Mouse (Mus musculus) heart, embryonic 12.5 days (tissue): ENCODE measurements around the gene Grhl3. TPM values are rescaled to one million over a fixed set of nuclear protein-coding genes. Genes with fewer than 3 reads are reported as not detected.
A peak's percentile ranks its signal among the peaks of the same experiment; 100 is the strongest.

Source experiments
- ATAC-seq: fragments of 200-750 bp; cut with Nextera tagmentation; 2 replicates; pipeline ENCODE4 v1.8.0; 2017; ENCODE audit warnings: moderate TSS enrichment, moderate library complexity; ENCODE audit not compliant: insufficient number of reproducible peaks, low FRiP score
- H3K27ac ChIP-seq: fragments of 300-500 bp; sonication (generic); 2 replicates; pipeline ENCODE4 v1.5.1; 2016; ENCODE audit warnings: mild to moderate bottlenecking, moderate library complexity; ENCODE audit not compliant: poor library complexity, severe bottlenecking
- H3K27me3 ChIP-seq: fragments of 300-500 bp; sonication (generic); replicated peaks from 2 replicates; pipeline ENCODE4 v1.6.1; 2016; ENCODE audit warnings: mild to moderate bottlenecking, moderate library complexity
- H3K36me3 ChIP-seq: fragments of 300-500 bp; sonication (generic); 2 replicates; pipeline ENCODE4 v1.6.1; 2016; ENCODE audit warnings: mild to moderate bottlenecking, moderate library complexity
- H3K4me1 ChIP-seq: fragments of 300-500 bp; sonication (generic); replicated peaks from 2 replicates; pipeline ENCODE4 v1.6.1; 2016; ENCODE audit warnings: mild to moderate bottlenecking
- H3K4me2 ChIP-seq: fragments of 300-500 bp; sonication (generic); 2 replicates; pipeline ENCODE4 v1.6.1; 2016; ENCODE audit warnings: mild to moderate bottlenecking, moderate library complexity
- H3K4me3 ChIP-seq: fragments of 300-500 bp; sonication (generic); 2 replicates; pipeline ENCODE4 v1.5.1; 2016; ENCODE audit warnings: mild to moderate bottlenecking
- H3K9ac ChIP-seq: fragments of 300-500 bp; sonication (generic); 2 replicates; pipeline ENCODE4 v1.6.1; 2016; ENCODE audit warnings: mild to moderate bottlenecking, moderate library complexity
- H3K9me3 ChIP-seq: fragments of 300-500 bp; sonication (generic); replicated peaks from 2 replicates; pipeline ENCODE4 v1.6.1; 2016; ENCODE audit warnings: mild to moderate bottlenecking, moderate library complexity
- WGBS: fragments of 180-500 bp; shearing (Covaris S2); methylation state at CpG from one replicate; pipeline ENCODE4 v1.1.7; 2016; 5-methylcytosine and 5-hydroxymethylcytosine counted together
- microRNA-seq: library from miRNA; unstranded; fragments of <30 nt; microRNA quantifications from one replicate; pipeline ENCODE4, GENCODE M21; 2017
- polyA plus RNA-seq: library from polyadenylated mRNA; unstranded; fragments of >200 nt; fragmentation: Nextera tagmentation; extraction: Ambion mirVana; gene quantifications from 2 replicates; pipeline ENCODE4 v1.2.1, GENCODE M21; 2016

Grhl3 gene
- polyA plus RNA-seq, 1 experiment from 2014 or later: 6.8 TPM

GRCm38 (mm10) chr4:135494521-135495396, 78.7 kb downstream of the Grhl3 start, which contains the start of the genes Stpg1 and Nipal3:
TSS of gene Stpg1 (plus strand) at chr4:135494790.
TSS of gene Nipal3 (minus strand) at chr4:135495038.
- Histone ChIP-seq H3K27me3 (peaks cover 4% of the 10 kb centered on the region; the same call in 1 of the 2 replicates), H3K9ac (peak within 1 kb of the TSS; percentile 72), H3K9me3 (no peaks in the 10 kb centered on the region), H3K27ac (no peak within 1 kb of the TSS), H3K36me3 (peaks cover 12% of the 10 kb centered on the region), H3K4me1 (peaks cover 16% of the 10 kb centered on the region), H3K4me3 (peak within 1 kb of the TSS; percentile 74), H3K4me2 (peak within 1 kb of the TSS; percentile 90)
- WGBS: under 1% methylated on average over 53 of the region's 53 CpGs
- peak; percentile 94 for ATAC-seq

DNA sequence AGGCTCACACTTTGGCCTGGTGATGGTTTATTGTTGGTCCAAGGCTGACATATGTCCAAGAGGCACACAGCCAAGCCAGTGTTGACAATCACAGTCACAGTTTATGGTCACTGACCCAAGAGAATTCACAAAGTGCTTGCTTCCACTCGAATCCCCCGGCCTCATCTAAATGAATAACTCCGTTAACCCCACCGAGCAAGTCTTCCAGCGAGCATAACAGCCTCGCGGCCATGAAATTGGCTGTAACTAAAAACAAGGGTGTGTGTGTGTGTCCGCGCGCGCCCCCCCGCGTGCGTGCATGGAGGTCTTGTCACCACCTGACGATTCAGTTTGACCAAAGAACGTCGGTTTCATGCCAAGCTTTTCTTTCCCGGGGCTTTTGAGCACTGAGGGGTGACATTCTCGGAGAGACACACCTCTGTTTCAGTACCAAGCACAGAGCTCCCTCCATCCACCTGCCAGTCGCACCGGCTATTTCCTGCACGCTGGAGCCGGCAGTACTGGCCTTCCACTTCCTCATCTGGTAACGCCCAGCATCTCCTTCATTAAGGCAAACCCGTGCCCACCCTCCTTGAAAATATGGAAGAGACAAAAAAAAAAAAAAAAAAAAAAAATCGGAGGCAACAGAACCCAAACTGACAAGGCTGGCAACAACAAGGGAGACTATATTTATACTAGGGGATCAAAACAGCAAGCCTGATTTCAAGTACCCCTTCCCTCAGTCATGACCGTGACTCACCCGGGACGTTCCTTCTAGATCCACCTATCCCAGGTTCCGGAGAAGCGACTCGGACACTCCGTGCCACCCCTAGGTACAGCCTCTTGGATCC, 79.5 kb downstream of the Grhl3 start:
- ATAC-seq: no peak
- Histone ChIP-seq H3K9me3 (no peaks in the 10 kb centered on the region), H3K4me3 (peak overlapping the region; percentile 74), H3K27me3 (peaks cover 4% of the 10 kb centered on the region; the same call in 1 of the 2 replicates), H3K9ac (peak overlapping the region; percentile 65), H3K27ac (no peak overlapping the region), H3K4me2 (peak overlapping the region; percentile 90), H3K36me3 (peaks cover 19% of the 10 kb centered on the region), H3K4me1 (peaks cover 16% of the 10 kb centered on the region)
- 3% methylated on average over 33 of the region's 33 CpGs for WGBS

- Histone ChIP-seq H3K4me1 (peaks cover 16% of the 10 kb centered on the region), H3K27ac (no peak overlapping the region), H3K36me3 (peaks cover 20% of the 10 kb centered on the region), H3K9me3 (no peaks in the 10 kb centered on the region), H3K27me3 (peaks cover 4% of the 10 kb centered on the region; the same call in 1 of the 2 replicates), H3K9ac (peak overlapping the region; percentile 65; the same call in 1 of the 2 replicates), H3K4me2 (peak overlapping the region; percentile 90), H3K4me3 (peak overlapping the region; percentile 74)
- ATAC-seq: no peak
- 48% methylated on average over 4 of the region's 4 CpGs for WGBS
Measured at GRCm38 (mm10) chr4:135493271-135493670, 80.2 kb downstream of the Grhl3 start.

Small RNAs within 50 kb of the gene (microRNA-seq; reads per million reads assigned to microRNA genes)
- not detected for gene Gm25317

Other genes starting within 250 kb of the Grhl3 start
- 170 and 178 TPM in 2 replicates for gene Srrm1, start 220.3 kb downstream of the Grhl3 start, polyA plus RNA-seq
- 0.37 and 0.63 TPM in 2 replicates for gene Ncmap, start 175.4 kb downstream of the Grhl3 start, polyA plus RNA-seq
- gene Rcan3, start 139.8 kb downstream of the Grhl3 start, polyA plus RNA-seq: 10.3 and 10.4 TPM in 2 replicates
- 0.31 and 0.47 TPM in 2 replicates for gene Stpg1, start 78.8 kb downstream of the Grhl3 start, polyA plus RNA-seq
- gene Nipal3, start 78.6 kb downstream of the Grhl3 start, polyA plus RNA-seq: 4.0 and 4.2 TPM in 2 replicates
- gene Ifnlr1, start 112.7 kb upstream of the Grhl3 start, polyA plus RNA-seq: 0.28 and 0.69 TPM in 2 replicates
- gene Il22ra1, start 154.5 kb upstream of the Grhl3 start, polyA plus RNA-seq: not detected in 2 replicates
- 0.08 and 0.17 TPM in 2 replicates for gene Myom3, start 186.1 kb upstream of the Grhl3 start, polyA plus RNA-seq